Mouse (Mus musculus): Measurements from ENCODE around the gene Abca3.
"Not testable (repeated sequence)": the region's sequence is repeated elsewhere in the genome, so short reads cannot be mapped to it uniquely, and the experiment has no call there.

Gene Abca3

DNA sequence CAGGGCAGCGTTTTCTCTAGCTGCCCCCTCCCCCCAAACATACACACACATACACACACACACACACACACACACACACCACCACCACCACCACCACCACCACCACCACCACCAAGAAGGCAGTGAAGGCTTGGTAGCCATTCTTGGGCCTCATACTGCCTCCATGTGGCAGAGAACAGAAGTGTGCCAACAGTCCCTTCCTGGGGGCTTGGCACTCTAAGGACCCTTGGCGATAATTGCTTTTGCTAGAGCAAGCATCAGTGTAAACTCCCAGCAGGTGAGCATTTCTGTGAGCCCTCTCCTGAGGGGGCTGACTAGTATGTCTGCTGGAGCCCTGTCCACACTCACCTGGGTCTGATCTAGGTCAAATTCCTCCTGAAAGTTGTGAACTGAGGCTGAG, 89.4 kb downstream of the Abca3 start:
- no peak for DNase-seq (ENCODE audit: low spot score)

DNA sequence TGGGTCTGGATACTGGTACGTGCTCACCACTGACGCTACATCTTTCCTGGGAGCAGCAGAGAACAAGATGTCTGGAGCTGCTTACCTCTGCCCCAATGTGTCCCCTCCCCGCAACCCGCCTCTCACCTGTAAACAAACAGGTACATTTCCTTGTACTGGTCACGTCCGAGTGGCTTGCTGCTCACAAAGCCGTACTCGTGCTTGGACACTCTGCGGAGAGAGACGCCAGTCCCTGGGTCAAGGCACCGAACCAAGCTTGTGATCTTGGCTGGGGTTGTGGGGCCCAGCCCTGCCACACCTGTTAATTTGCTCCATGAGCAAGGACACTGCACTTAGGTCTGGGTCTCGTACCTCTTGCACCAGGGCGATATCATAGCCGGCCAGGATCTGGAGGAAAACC, 90.4 kb downstream of the Abca3 start:
- DNase-seq (ENCODE audit: low spot score) = no peak

DNA sequence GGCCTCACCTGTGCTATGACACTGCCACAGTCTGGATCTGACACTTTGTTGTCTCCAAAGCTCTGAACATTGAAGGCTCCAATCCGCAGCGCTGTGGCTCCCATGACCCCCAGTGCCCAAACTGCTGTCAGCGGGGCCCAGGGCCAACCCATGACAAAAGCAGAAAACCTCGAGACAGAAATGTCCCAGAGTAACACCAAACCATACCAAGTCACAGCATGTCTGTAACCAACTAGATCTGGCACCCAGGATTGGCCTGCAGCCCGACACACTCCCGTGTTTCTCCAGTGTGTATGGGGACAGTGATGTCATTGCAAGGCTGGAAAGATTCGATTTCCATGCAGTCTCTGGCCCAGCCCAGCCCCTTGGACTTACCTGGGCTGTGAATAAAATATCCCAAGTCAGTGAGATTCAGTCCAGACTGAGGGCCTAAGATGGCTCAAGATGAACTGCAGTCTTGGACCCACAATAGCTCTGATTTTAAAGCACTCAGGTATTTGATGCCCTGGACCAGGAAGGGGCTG, 90.9 kb downstream of the Abca3 start, which contains the start of gene Dnase1l2:
Gene Dnase1l2, minus strand, starts transcription at position 474 of the 524 bp plus-strand sequence.
- no peak for DNase-seq (ENCODE audit: low spot score)

DNA sequence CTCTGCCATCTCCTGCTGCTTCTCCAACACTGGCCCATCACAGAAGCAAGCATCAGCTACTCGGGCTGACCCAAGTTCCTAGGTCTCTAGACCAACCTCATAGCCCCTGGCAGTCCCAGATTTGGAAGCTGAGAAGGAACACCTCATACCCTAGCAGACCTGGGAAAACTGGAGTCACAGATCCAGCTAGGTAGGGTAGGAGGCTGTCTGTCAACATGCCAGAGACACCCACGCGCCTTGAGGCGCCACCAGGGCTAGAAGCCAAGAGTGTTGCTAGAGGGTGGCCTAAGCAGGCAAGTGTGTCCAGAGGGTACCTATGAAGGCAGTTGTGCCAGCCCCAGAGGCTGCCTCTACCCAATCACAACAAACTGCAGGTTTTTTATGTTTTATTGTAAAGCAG, 91.7 kb downstream of the Abca3 start:
- DNase-seq (ENCODE audit: low spot score) = no peak

DNA sequence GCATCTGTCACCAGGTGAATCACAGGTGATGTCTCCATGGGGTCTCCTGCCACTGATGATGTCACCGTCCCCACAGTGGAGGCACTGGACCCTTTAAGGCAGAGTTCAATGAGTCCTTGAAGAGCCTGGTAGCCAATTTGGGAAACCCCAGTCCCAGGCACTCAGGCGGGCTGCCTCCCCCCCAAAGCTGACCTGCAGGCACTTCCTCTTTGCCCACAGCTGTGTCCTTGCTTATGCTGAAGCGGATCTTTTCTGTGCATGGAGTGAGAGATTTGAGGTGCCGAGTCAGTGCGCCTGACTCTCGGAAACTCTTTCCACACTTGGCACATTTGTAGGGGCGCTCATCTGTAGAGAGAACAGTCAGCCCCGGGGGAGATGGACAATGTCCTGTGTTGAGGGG, 94.8 kb downstream of the Abca3 start:
- DNase-seq (ENCODE audit: low spot score) = no peak

DNA sequence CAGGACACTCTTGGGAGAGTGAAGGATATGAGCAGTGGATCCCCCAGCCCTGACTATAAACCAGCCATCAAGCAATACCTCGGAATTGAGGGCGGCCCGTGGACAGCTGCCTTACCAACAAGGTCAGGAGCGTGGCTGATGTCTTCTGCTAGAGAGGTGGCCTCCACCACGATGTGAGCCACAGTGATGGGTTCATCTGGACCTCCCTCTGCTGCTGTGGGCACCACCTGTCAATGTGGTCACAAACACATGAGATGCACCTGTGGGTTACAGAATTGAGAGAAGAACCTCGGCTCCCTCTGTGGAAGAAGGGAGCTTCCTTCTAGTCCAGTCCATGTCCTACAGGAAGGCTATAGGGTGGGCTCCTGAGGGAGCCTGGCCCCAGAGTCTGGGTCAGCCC, 97.8 kb downstream of the Abca3 start:
- no peak for DNase-seq (ENCODE audit: low spot score)

DNA sequence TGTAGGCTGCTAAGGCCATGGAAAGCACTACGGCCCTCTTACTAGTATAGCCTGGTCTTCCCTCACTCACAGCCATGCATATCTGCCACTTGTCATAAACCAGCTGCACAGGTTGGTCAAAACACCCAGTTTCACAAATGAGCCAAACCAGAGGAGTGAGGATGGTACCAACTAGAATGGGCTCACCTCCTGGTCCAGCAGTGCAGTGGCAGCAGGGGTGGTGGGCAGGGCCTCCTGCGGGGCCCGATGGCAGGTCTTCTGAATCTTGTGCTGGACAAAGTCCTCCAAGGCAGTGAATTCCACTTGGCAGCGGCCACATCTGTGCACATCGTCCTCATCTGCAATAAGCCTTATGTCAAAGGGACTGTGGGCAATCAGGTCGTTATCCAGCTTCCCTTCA, 99.5 kb downstream of the Abca3 start:
- no peak for DNase-seq (ENCODE audit: low spot score)

DNA sequence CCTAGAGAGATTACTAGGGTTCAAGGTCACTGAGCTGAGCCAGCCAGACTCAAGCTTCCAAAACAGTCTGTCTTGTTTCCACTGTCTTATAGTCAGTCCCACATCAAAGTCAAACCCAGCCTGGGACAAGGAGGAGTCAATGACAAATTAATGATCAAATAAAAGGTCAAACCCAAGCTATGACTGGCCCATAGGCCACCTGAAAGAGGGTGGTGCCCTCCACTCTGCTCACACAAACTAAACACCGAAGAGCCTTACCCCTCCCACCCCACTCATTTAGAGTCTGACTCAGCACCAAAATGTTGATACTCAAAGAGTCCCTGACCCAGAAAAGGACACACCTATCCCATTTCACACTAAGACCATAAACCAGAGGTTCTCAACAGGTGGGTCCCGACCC, 101.6 kb downstream of the Abca3 start:
- no peak for DNase-seq (ENCODE audit: low spot score)

DNA sequence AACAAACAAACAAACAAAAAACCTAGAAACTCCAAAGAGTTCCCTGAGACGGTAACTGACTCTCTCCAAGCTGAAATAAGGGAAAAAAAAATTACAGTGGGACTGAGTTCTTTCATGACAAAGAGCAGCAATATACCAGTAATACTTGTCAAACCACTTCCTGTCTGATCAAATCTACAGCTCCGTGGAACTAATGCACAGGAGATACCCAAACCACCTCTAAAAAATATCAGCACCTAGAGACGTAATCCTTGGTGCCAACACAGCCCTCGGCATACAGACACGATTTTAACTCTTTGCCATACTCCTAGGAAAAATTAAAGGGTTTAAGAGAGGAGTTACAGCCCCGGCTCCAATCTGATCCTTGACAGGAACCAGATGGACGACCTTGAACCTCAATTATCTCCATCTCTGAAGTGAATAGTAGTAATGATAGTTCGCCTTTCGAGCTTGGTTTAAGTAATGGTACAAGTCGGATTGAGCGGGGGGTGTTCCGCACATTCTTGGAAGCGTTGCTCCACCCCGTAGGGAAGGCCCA, 102.5 kb downstream of the Abca3 start:
- peak; percentile 64 for DNase-seq (ENCODE audit: low spot score)

DNA sequence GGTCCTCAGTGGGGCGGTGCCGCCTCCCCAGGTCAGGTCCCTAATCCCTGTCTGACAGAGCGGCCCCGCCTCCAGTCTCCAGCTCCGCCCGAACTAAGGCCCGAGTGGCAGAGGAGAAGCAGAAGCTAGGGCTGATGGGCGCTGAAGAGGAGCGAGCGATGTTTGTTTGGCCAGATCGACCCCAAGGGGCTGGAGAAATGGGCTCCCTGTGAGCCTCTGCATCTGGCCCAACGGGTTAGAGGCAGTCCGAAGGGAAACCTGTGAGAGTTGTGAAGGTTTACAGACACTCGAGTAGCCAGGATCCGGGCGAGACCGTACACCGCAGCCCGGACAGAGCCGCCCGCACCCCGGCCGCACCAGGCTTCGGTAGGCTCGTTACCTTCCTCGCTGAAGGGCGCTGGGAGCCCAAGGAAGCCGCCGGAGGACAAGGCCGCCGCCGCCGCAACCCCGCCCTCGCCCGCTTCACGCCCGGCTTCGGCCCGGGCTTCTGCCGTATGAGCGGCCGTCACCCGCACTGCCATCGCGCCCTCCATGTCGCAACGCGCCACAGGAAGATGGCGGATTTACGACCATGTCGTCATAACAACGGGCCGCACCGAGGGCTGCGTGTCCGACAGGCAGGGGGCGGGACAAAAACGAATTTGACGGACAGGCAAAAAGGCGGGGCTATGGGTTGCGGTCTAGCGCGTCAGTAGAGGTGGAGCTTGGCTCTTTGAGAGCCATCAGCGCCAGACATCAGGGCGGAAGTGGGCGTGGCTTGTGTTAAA, 103.2 kb downstream of the Abca3 start:
- peak; percentile 100 for DNase-seq (ENCODE audit: low spot score)

DNA sequence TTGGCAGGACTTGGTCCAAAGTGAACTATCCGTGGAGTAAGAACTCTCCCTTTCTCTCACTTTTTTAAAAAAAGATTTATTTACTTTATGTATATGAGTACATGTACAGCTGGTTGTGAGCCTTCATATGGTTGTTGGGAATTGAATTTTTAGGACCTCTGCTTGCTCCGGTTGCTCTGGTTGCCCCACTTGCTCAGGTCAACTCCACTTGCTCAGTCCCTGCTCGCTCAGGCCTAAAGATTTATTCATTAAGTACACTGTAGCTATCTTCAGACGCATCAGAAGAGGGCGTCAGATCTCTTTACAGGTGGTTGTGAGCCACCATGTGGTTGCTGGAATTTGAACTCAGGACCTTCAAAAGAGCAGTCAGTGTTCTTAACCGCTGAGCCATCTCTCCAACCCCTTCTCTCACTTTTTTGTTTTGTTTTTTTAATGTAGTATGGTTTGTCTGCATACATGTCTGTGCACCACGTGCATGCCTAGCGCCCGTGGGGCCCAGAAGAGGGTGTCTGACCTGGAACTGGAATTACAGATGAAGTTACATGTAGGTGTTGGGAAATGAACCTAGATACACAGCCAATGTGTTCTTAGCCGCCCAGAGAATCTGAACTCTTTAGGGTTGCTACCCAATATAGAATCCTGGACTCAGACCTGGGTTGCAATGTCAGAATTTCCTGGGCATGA, 103.9 kb downstream of the Abca3 start:
- not testable (repeated sequence) for DNase-seq (ENCODE audit: low spot score)

Data from T-cell, adult 2 months (primary cell).